Mouse (Mus musculus) heart, embryonic 13.5 days (tissue): Measurements from ENCODE around the gene Herc1. TPM values are rescaled to one million over a fixed set of nuclear protein-coding genes. Genes with fewer than 3 reads are reported as not detected.
"Not testable (repeated sequence)": the region's sequence is repeated elsewhere in the genome, so short reads cannot be mapped to it uniquely, and the experiment has no call there.

Experiments
- ATAC-seq: fragments of 200-750 bp; cut with Nextera tagmentation; 2 replicates; pipeline ENCODE4 v1.8.0; 2017; ENCODE audit warnings: moderate TSS enrichment; ENCODE audit not compliant: insufficient number of reproducible peaks, low FRiP score, low TSS enrichment; ENCODE audit errors: extremely low read depth
- H3K27ac ChIP-seq: fragments of 300-500 bp; sonication (generic); replicated peaks from 2 replicates; pipeline ENCODE4 v1.5.1; 2015; ENCODE audit warnings: moderate library complexity, mild to moderate bottlenecking, inconsistent platforms
- H3K27me3 ChIP-seq: fragments of 300-500 bp; sonication (generic); replicated peaks from 2 replicates; pipeline ENCODE4 v1.6.1; 2015; ENCODE audit warnings: mild to moderate bottlenecking, inconsistent platforms
- H3K36me3 ChIP-seq: fragments of 300-500 bp; sonication (generic); 2 replicates; pipeline ENCODE4 v1.6.1; 2015; ENCODE audit warnings: mild to moderate bottlenecking, inconsistent platforms
- H3K4me1 ChIP-seq: fragments of 300-500 bp; sonication (generic); 2 replicates; pipeline ENCODE4 v1.6.1; 2015; ENCODE audit warnings: inconsistent platforms
- H3K4me2 ChIP-seq: fragments of 300-500 bp; sonication (generic); 2 replicates; pipeline ENCODE4 v1.6.1; 2015; ENCODE audit warnings: inconsistent platforms, mild to moderate bottlenecking, moderate library complexity
- H3K4me3 ChIP-seq: fragments of 300-500 bp; sonication (generic); 2 replicates; pipeline ENCODE4 v1.5.1; 2015; ENCODE audit warnings: moderate library complexity, mild to moderate bottlenecking, inconsistent platforms
- H3K9ac ChIP-seq: fragments of 300-500 bp; sonication (generic); 2 replicates; pipeline ENCODE4 v1.6.1; 2015; ENCODE audit warnings: inconsistent platforms, mild to moderate bottlenecking, moderate library complexity
- H3K9me3 ChIP-seq: fragments of 300-500 bp; sonication (generic); 2 replicates; pipeline ENCODE4 v1.6.1; 2016; ENCODE audit warnings: inconsistent platforms
- WGBS: fragments of 180-500 bp; shearing (Covaris S2); methylation state at CpG from one replicate; pipeline ENCODE4 v1.1.7; 2015; ENCODE audit warnings: mixed read lengths; 5-methylcytosine and 5-hydroxymethylcytosine counted together
- polyA plus RNA-seq: library from polyadenylated mRNA; unstranded; fragments of >200 nt; fragmentation: Nextera tagmentation; extraction: Ambion mirVana; gene quantifications from 2 replicates; pipeline ENCODE4 v1.2.1, GENCODE M21; 2015

Herc1 gene
- polyA plus RNA-seq, 1 experiment from 2014 or later, result 16.7 TPM

DNA sequence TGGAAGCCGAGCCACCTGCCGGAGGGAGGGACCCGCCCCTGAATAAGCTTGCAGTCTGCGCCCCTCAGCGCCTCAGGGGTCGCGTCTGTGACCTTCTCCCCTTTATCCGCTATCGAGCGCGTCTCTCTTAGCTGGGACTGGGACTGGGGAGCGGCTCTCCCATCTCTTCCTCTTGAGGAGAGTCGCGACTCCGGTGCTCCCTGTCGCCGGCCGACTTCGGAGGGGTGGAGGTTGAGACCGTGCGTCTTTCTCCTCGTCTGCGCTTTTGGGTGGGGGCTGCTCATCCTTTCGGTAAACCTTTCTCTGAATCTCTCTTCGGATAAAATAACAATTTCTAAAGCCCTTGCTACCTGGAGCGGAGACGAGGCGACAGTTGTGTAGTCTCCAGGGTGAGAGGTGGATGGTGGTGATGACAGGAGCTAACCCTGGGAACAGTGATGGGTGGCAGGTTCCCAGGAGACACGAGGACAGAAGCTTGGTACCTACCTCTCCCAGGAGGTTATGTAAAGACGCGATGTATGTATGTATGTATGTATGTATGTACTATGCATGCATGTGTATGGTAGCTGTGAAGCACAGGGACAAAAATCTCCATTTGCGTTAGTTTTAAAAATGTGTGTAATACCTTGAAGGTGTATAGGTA, 659 bp downstream of the Herc1 start:
- Histone ChIP-seq H3K9me3 (no peaks in the 10 kb centered on the region), H3K4me1 (peaks cover 38% of the 10 kb centered on the region), H3K36me3 (no peaks in the 10 kb centered on the region), H3K27ac (peak overlapping the region; percentile 97), H3K27me3 (no peaks in the 10 kb centered on the region), H3K4me3 (peak overlapping the region; percentile 99), H3K4me2 (peak overlapping the region; percentile 94), H3K9ac (peak overlapping the region; percentile 99)
- peak; percentile 53; the same call in 1 of the 2 replicates for ATAC-seq
- under 1% methylated on average over 30 of the region's 32 CpGs for WGBS

DNA sequence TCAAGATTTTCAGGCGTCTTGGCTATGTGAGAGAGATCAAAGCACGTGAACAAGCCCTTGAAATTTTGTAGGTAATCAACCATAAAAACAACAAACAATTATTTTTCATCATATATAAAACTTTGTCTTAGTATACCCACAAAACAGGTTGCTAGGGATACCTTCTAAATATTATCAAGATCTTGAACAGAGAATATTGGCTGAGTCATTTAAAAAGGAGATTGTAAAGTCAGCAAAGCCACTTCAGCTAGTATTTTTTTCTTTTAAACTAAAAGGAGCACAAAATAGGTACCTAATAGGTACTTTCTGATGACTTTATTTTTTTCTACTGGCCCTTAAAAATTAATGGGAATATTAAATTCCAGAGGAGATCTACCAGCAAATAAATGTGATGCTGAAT, 2.5 kb downstream of the Herc1 start:
- Histone ChIP-seq H3K27me3 (no peaks in the 10 kb centered on the region), H3K4me1 (peaks cover 39% of the 10 kb centered on the region), H3K27ac (no peak overlapping the region), H3K4me2 (peak overlapping the region; percentile 94; the same call in 1 of the 2 replicates), H3K9me3 (no peaks in the 10 kb centered on the region), H3K9ac (no peak overlapping the region), H3K36me3 (no peaks in the 10 kb centered on the region), H3K4me3 (peak overlapping the region; percentile 99)
- ATAC-seq, result no peak
- WGBS, result 72% methylated on average over 2 of the region's 2 CpGs

DNA sequence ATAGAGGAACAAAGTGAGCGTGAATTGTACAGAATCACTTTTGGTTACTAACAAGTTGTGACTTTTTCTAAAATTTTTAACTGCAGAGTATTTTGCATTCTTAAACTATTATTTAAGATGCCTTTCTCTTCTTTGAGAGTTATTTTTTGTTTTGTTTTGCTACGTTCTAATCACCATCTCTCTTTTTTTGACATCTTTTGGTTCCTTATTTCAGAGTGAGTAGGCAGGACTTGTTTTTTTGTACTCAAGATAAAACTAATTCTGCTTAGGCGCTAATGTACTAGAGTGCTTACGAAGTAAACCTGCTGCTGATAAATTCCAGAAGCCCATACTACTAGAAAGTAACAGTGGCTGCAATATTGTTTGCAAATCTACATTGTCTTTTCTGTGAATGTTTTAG, 8.9 kb downstream of the Herc1 start:
- H3K4me2 ChIP-seq, result no peak overlapping the region
- H3K4me1 ChIP-seq, result peaks cover 41% of the 10 kb centered on the region
- H3K9me3 ChIP-seq, result no peaks in the 10 kb centered on the region
- no peaks in the 10 kb centered on the region for H3K27me3 ChIP-seq
- no peak for ATAC-seq
- H3K4me3 ChIP-seq, result no peak overlapping the region
- no peak overlapping the region for H3K27ac ChIP-seq
- H3K36me3 ChIP-seq, result no peaks in the 10 kb centered on the region
- no peak overlapping the region for H3K9ac ChIP-seq
- 50% methylated on average over 4 of the region's 4 CpGs for WGBS

DNA sequence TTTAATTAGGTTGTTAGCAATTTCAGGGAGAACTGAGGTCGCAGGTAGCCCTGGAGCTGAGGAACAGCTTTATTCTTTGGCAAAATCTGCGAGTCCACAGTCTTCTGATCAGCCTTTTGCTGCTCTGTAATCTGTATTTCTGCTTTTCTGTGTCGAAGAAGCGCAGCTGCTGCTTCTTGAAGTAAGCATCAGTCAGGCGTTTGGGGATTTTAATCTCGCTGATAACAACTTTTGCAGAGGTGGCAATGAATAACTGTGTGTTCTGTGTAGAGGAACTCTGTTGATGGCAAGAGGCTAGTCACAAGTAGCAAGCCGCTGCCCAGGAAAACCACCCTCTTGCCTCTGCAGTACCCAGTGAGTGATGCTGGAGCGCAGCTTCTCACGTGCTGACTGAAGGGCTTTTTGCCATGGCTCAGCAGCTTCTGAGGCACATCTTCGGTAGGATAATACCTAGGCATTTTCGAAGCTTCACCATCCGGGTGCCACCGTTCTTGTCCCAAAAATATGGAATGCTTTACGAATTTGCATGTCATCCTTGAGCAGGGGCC, 10.0 kb downstream of the Herc1 start:
- no peaks in the 10 kb centered on the region for H3K9me3 ChIP-seq
- no peak overlapping the region for H3K27ac ChIP-seq
- no peak overlapping the region for H3K4me3 ChIP-seq
- no peaks in the 10 kb centered on the region for H3K36me3 ChIP-seq
- H3K4me2 ChIP-seq, result no peak overlapping the region
- WGBS, result 65% methylated on average over 14 of the region's 14 CpGs
- no peak overlapping the region for H3K9ac ChIP-seq
- ATAC-seq, result no peak
- H3K4me1 ChIP-seq, result peaks cover 36% of the 10 kb centered on the region
- H3K27me3 ChIP-seq, result no peaks in the 10 kb centered on the region

DNA sequence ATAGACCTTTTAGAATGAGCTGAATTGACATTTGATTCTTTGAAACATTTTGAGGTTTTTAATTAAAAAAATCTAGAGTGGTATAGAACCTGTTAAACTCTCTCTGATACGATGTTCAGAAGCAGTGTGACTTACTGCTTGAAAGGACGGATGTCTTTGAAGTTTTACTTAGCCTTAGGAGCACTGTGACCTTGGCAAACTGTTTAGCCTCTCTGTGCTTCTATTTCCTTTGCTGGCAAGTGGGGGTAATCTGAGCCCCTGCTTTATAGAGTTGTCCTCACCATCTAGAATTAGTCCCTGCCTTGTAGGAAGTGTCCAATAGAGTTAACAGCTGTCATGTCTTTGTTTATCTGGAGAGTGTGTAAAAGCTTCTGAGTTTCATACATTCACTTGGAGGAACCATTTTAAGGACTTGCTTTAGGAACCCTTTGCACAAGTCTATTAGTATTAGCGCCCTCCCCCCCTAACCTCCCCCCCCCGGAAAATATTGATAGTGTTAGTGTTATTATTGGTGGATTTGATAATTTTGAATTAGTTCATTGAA, 18.7 kb downstream of the Herc1 start:
- Histone ChIP-seq H3K9ac (no peak overlapping the region), H3K27me3 (no peaks in the 10 kb centered on the region), H3K4me1 (peaks cover 24% of the 10 kb centered on the region), H3K27ac (no peak overlapping the region), H3K36me3 (peaks cover 21% of the 10 kb centered on the region), H3K4me2 (no peak overlapping the region), H3K4me3 (no peak overlapping the region), H3K9me3 (no peaks in the 10 kb centered on the region)
- 62% methylated on average over 4 of the region's 4 CpGs for WGBS
- no peak for ATAC-seq

DNA sequence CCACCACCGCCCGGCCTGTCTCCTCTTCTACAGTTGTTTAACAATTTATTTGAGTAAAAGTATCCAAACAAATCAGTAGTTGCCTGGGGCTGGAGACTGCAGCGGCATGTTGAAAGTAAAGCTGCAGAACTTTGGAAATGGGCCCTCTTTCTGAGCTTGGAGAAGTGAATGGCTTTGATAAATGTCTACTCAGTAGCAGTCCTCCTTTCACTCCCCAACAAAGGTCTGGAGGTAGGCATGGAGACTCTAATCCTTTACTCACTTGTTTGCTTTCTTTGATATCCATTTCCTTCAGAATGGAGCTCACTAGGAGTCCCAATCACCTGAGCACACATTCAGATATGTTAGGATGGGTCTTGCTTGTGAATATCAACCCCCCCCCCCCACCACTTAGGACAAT, 20.1 kb downstream of the Herc1 start:
- peaks cover 24% of the 10 kb centered on the region for H3K4me1 ChIP-seq
- no peaks in the 10 kb centered on the region for H3K27me3 ChIP-seq
- no peak overlapping the region for H3K4me2 ChIP-seq
- H3K27ac ChIP-seq, result no peak overlapping the region
- 90% methylated on average over 3 of the region's 3 CpGs for WGBS
- H3K36me3 ChIP-seq, result peaks cover 23% of the 10 kb centered on the region
- H3K4me3 ChIP-seq, result no peak overlapping the region
- ATAC-seq, result no peak
- H3K9me3 ChIP-seq, result no peaks in the 10 kb centered on the region
- H3K9ac ChIP-seq, result no peak overlapping the region

DNA sequence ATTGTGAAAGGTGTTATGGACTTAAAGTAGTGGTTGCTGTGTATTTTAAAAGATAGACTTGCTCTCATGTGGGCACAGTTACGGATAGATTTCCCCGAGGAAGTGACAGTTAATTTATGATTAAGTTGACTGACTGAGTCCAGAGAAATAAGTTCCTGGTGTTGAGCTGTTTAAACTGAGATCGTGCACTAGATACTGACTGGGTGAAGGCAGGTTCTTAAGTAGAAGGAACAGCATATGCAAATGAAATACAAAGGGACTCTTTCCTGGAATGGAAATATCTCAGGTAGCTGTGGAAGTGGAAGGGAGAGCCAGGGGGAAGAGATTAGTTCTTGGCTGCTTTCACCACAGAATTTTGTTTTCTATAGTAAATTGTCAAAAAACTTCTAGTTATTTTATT, 20.6 kb downstream of the Herc1 start:
- no peak overlapping the region for H3K27ac ChIP-seq
- no peaks in the 10 kb centered on the region for H3K9me3 ChIP-seq
- H3K27me3 ChIP-seq, result no peaks in the 10 kb centered on the region
- no peak overlapping the region for H3K9ac ChIP-seq
- no peak for ATAC-seq
- 72% methylated on average over 3 of the region's 3 CpGs for WGBS
- no peak overlapping the region for H3K4me2 ChIP-seq
- peaks cover 24% of the 10 kb centered on the region for H3K36me3 ChIP-seq
- no peak overlapping the region for H3K4me3 ChIP-seq
- peaks cover 24% of the 10 kb centered on the region for H3K4me1 ChIP-seq

DNA sequence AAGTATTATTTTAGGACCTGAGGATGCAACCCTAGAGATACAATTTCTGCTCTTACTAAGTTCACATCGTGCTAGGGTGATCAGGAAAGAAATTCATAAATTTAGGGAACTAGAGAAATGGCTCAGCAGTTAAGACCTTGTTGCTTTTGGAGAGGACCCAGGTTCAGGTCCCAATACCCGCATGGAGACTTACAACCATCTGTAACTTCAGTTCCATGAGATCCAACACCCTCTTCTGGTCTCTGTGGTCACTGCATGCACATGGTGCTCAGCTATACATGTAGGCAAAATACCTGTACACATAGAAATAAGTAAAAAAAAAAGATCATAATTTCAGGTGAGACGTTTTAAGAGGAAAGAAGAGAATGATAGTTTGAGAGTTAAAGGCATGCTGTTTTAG, 23.2 kb downstream of the Herc1 start:
- Histone ChIP-seq H3K4me1 (peaks cover 11% of the 10 kb centered on the region), H3K4me2 (no peak overlapping the region), H3K27me3 (no peaks in the 10 kb centered on the region), H3K27ac (no peak overlapping the region), H3K4me3 (no peak overlapping the region), H3K9me3 (no peaks in the 10 kb centered on the region), H3K9ac (no peak overlapping the region), H3K36me3 (peaks cover 46% of the 10 kb centered on the region)
- 84% methylated on average over 3 of the region's 3 CpGs for WGBS
- no peak for ATAC-seq

DNA sequence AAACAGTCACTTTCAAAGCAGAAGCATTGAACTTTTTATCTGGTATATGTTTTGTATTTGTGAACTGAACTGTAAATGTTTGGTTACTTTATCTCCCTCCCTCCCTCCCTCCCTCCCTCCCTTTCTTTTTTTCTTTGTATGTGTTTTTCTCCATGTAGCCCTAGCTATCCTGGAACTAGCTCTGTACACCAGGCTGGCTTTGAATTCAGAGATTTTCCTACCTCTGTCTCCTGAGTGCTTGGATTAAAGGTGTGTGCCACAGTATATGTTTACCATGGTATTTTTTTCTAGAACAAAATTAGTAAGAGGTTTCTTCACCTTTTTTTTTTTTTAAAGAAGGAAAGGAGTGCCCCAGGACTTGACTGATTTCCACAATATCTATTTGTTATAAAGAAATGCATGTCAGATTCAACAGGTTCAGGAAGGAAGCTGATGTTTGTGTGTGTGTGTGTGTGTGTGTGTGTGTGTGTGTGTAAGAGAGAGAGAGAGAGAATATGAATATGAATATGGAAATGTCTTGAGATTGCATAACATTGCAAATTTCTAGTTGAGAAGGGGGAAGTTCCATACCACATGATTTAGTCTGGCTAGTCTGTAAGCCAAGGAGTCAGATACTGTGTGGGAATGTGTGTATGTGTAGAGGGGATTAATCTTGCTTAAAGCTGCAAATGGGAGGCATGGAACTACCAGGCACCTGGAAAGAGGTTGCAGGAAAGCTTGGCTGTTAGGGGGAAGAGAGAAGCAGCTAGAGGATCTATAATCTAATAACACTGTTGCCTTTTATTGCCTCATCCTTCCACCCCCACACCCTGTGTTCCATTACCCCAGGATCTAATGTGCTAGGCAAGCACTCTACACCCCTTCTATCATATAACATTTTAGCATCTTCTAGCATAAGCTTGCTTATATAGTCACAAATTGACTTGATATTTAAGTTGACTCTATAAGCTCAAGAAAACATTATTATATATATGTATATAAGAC, 24.5 kb downstream of the Herc1 start:
- no peaks in the 10 kb centered on the region for H3K9me3 ChIP-seq
- H3K4me1 ChIP-seq, result peaks cover 1% of the 10 kb centered on the region; the same call in 1 of the 2 replicates
- no peak overlapping the region for H3K4me3 ChIP-seq
- no peak for ATAC-seq
- H3K9ac ChIP-seq, result no peak overlapping the region
- no peak overlapping the region for H3K27ac ChIP-seq
- H3K27me3 ChIP-seq, result no peaks in the 10 kb centered on the region
- peaks cover 49% of the 10 kb centered on the region for H3K36me3 ChIP-seq
- no peak overlapping the region for H3K4me2 ChIP-seq

DNA sequence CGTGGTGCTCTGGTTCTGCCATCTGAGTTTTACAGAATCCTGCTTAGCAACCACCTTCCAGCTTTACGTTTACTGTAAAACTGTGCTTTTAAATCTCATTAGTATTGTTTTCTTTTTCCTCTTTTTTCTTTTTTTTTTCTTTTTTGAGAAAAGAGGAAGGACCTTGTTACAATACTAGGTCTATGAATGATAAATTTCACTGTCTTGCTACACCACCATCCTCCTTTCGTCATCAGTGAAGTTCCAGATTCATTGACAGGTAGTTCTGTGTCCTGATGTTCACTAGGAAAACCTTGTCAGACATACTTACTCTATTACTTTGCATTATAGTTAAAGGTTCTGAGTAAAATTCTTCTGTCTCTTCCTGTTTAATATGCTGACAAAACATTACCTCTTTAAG, 33.2 kb downstream of the Herc1 start:
- Histone ChIP-seq H3K9me3 (no peaks in the 10 kb centered on the region), H3K27ac (no peak overlapping the region)
- 91% methylated on average over 3 of the region's 3 CpGs for WGBS

DNA sequence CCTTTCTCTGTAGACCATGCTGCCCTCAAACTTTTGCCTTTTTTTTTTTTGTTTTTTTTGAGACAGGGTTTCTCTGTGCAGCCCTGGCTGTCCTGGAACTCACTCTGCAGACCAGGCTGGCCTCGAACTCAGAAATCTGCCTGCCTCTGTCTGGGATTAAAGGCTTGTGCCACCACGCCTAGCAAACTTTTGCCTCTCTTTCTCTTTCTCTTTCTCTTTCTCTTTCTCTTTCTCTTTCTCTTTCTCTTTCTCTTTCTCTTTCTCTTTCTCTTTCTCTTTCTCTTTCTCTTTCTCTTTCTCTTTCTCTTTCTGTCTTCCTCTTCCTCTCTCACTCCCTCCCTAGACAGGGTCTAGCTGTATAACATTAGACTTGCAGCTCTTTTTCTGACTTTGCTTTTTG, 40.1 kb downstream of the Herc1 start:
- H3K27me3 ChIP-seq, H3K9ac ChIP-seq, H3K4me3 ChIP-seq, H3K4me1 ChIP-seq, ATAC-seq, H3K27ac ChIP-seq, H3K9me3 ChIP-seq, H3K4me2 ChIP-seq: not testable (repeated sequence)
- peaks cover 62% of the 10 kb centered on the region for H3K36me3 ChIP-seq
- WGBS, result 89% methylated on average over 2 of the region's 2 CpGs

More for the DNA sequence above, 33.2 kb downstream of the Herc1 start:
- Histone ChIP-seq H3K4me2 (no peak overlapping the region), H3K4me3 (no peak overlapping the region), H3K27me3 (no peaks in the 10 kb centered on the region), H3K4me1 (no peaks in the 10 kb centered on the region), H3K9ac (no peak overlapping the region), H3K36me3 (peaks cover 43% of the 10 kb centered on the region)
- no peak for ATAC-seq
